Mouse (Mus musculus) naive thymus-derived CD4-positive, alpha-beta T cell, adult 2 months (primary cell): ENCODE data around the gene Ccdc173.

Source experiments
- DNase-seq: peaks from one replicate; pipeline ENCODE4 v3.0.0-alpha.2; 2011; ENCODE audit warnings: low read depth

Ccdc173 gene

DNA sequence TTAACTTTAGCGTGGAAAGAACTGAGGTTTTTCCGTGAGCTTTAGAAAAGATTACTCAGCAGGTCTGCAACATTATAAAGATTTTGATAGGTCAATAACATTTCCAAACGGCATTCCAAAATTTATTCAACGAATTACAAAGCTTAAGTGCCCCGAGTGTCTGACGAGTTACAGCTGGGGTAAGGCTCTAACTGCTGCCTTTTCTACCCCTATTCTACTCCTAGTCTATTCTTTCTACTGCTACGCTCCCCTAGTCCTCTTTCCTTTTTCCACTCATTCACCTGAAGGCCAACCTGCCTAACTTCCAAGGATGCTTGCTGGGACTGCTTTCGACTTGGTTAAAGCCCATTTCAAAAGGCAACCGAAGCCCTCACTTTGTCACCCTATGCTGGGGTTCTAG is 401 bp downstream of the Ccdc173 start:
- DNase-seq, result no peak

DNA sequence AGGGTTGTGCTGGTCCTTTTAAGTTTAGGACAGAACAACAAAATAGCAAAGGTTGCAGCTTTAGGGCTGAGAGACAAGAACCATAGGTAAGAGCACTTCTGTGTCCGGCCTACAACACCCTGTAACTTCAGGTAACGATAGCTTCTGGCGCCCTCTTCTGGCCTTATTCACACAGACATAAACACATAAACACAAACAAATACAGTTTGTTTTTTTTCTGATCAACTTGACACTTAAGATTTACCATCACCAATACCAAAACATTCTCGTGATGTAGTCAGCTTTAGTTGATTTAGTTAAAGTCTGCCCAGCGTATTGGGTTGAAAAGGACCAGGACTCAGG is 10.6 kb downstream of the Ccdc173 start:
- DNase-seq, result peak; percentile 87

DNA sequence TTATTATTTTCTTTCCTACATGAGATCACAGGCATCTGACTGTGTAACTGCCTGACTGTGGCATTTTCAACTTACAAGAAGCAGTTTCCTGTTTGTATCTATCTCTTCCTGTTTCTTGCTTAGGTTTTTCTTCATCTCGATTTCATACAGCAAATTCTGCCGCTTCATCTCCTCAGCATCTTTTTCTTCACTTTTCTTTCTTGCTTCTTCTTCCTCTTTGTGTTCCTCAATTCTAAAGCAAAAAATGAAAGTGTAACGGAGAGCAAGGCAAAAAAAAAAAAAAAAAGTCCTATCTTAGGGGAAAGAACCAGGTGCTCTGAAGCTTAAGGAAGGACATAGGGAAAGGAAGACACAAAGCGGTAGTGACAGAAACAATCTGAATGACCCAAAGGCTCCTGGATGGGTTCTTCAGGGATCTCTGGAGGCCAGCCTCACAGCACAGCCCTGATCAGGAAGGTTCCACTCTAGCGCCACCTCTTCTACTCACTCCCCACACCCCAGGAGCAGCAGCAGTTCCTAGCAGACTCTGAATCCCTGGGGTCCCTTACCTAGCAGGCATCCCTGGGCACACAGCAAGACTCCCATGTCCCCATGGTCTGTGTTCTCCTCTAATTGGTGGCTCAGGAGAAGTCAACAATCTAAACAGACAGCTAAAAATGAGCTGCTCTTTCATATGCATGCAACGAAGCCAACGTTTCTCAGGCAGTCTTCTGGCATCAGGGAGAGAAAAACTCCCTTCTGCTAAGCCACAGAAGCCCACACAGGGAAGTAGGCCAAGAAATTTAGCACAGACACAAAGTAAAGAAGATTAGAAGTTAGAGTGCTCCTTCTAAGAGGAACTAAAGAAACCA is 11.2 kb downstream of the Ccdc173 start:
- peak; percentile 63 for DNase-seq

GRCm38 (mm10) chr2:69773331-69773730 is 16.0 kb downstream of the Ccdc173 start:
- DNase-seq, result no peak

DNA sequence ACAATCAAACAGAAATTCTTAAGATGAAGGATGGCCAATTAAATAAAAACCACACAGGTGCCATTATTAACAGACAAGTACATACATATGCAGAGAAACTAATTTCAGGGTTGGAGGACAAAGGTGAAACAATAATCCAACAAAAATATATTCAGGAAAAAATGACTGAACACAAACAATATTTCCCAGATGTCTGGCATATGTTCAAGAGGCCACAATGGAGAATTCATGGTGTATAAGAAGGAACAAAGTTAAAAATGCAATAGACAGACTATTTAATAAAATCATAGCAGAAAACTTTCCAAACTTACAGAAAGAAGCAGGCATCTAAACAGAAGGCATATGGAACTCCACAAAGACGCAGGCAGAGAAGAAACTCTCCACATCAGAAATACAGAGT is 24.7 kb downstream of the Ccdc173 start:
- no peak for DNase-seq

- DNase-seq, result no peak
These were observed 26.0 kb downstream of the Ccdc173 start for GRCm38 (mm10) chr2:69763340-69763739.

DNA sequence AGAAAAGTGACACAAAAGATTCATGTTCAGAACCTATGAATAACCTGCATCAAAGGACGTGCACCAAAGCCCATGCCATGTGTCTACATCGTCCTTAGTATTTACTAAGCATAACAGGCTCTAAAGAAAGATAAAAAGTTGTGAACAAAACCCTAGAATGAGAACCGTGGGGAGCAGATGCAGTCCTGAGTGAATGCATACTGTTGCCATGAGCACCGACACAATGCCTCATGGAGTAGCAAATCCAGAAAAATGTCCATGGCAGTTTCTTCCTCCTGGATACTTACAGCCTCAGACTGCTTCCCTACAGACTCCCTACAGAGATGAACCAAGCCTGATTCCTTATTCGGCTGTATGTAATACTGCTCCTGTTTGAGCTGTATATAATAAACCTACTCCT is 28.4 kb downstream of the Ccdc173 start:
- no peak for DNase-seq

DNA sequence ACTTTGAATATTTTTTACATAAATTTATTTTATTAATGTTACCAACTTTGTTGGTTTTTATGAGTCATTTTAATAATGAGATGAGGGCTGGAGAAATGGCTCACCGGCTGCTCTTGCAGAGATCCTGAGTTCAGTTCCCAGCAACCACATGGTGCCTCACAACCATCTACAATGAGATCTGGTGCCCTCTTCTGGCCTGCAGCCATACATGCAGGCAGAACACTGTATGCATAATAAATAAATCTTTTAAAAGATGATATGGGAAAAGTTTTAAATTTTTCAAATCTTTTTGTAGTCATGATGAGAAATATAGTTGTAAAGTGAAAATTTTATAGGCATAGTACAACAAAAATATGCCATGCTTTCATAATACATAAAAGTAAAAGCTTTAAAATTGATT is 44.3 kb downstream of the Ccdc173 start:
- DNase-seq, result no peak

GRCm38 (mm10) chr2:69723519-69723825 is 65.9 kb downstream of the Ccdc173 start:
- no peak for DNase-seq

DNA sequence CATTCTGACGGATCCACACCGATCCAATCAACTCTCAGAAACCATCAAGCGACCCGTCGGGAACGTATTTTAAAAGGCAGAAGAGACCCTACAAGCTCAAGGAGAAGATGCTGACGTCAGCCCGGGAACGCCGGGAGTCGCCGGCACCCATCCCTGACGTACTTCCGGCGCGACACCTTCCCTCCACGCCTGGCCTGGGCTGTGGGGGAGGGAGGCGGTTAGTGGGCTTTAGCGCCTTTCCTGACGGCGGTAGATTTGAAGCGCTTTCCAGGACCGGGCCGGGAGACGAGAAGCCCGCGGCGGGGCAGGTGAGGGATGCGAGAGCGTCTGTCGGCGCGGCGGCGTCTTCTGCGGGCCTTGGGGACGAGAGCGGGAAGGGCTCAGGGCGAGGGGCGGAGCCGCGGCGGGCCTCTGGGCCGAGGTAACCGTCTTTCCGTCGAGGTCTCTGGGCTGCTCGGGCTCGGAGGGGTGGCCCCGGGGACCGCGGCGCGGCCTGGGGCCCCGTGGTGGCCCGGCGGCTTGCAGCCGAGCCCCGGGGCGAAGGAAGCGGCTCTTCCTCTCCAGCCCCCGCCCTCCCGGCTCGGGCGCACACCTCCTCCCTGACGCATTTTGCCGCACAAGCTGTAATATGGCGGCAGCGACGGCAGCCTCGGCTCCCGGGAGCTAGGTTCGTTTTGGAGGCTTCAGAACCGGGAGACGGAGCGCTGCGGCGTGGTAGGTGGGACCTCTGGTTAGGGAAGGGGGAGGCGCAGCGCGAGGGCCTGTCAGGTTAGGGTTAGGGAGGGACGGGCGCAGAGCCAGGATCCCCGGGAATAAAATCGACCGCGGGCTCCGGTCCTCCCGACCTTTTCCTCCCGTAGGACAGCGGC is 66.5 kb downstream of the Ccdc173 start:
- DNase-seq, result peak; percentile 92

- no peak for DNase-seq
These were observed 67.1 kb downstream of the Ccdc173 start, which contains the start of gene Ppig for GRCm38 (mm10) chr2:69722273-69722649. TSS of gene Ppig (plus strand) at chr2:69722545.

GRCm38 (mm10) chr2:69719121-69719520 is 70.3 kb downstream of the Ccdc173 start:
- DNase-seq, result no peak

GRCm38 (mm10) chr2:69716483-69716882 is 72.9 kb downstream of the Ccdc173 start:
- DNase-seq, result no peak

GRCm38 (mm10) chr2:69714126-69714525 is 75.2 kb downstream of the Ccdc173 start:
- peak; percentile 3 for DNase-seq

- no peak for DNase-seq
These were observed 75.8 kb downstream of the Ccdc173 start for GRCm38 (mm10) chr2:69713626-69714014.

- DNase-seq, result peak; percentile 82
These were observed 76.3 kb downstream of the Ccdc173 start, which contains the start of gene Fastkd1 for GRCm38 (mm10) chr2:69712981-69713625. TSS of gene Fastkd1 (minus strand) at chr2:69713516.

DNA sequence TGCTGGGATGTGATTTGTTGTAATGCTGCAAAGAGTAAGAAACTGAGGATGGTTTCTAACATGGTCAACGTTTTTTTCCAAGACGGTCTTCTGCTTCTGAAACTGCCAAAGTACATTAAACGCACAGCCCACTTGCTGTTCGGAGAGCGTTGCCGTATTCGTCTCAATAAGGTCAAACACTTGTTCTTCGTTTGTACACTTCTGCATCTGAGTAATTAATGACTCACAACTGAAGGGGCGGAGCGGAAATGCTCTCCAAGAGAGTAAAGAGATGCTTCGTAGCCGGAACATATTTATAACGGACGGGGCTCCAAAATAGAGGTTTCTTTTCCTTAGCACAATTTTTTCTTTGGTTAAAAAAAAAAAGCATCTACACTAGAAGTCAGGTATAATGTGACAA is 77.2 kb downstream of the Ccdc173 start:
- no peak for DNase-seq
